Mouse (Mus musculus): Measurements from ENCODE around the gene Whrn. TPM values are rescaled to one million over a fixed set of nuclear protein-coding genes. Genes with fewer than 3 reads are reported as not detected.

Whrn gene
- polyA plus RNA-seq (2012; ENCODE audit: low replicate concordance) = 13.1 and 26.2 TPM in 2 replicates

GRCm38 (mm10) chr4:63495915-63496278, at the start of gene Whrn:
TSS of gene Whrn (minus strand) at chr4:63495991.

GRCm38 (mm10) chr4:63544494-63545230, 48.9 kb upstream of the Whrn start, which contains the start of gene Atp6v1g1:
TSS of gene Atp6v1g1 (plus strand) at chr4:63544772.

GRCm38 (mm10) chr4:63403040-63403959, 92.5 kb downstream of the Whrn start, which contains the start of gene Akna:
TSS of gene Akna (minus strand) at chr4:63403354.

Other genes starting within 250 kb of the Whrn start
- gene Orm1, start 151.4 kb downstream of the Whrn start, polyA plus RNA-seq (2012; ENCODE audit: low replicate concordance) = not detected in 2 replicates
- not detected in 2 replicates for gene Orm3, start 139.8 kb downstream of the Whrn start, polyA plus RNA-seq (2012; ENCODE audit: low replicate concordance)
- gene Orm2, start 133.5 kb downstream of the Whrn start, polyA plus RNA-seq (2012; ENCODE audit: low replicate concordance) = not detected in 2 replicates
- gene Akna, start 92.6 kb downstream of the Whrn start, polyA plus RNA-seq (2012; ENCODE audit: low replicate concordance) = 84.4 and 103 TPM in 2 replicates
- 29.3 and 42.7 TPM in 2 replicates for gene Atp6v1g1, start 48.8 kb upstream of the Whrn start, polyA plus RNA-seq (2012; ENCODE audit: low replicate concordance)
- gene Tmem268, start 62.8 kb upstream of the Whrn start, polyA plus RNA-seq (2012; ENCODE audit: low replicate concordance) = 8.9 and 10.3 TPM in 2 replicates
- not detected in 2 replicates for gene Gm11213, start 109.3 kb upstream of the Whrn start, polyA plus RNA-seq (2012; ENCODE audit: low replicate concordance)
- not detected in 2 replicates for gene Tex48, start 126.4 kb upstream of the Whrn start, polyA plus RNA-seq (2012; ENCODE audit: low replicate concordance)
- not detected in 2 replicates for gene Gm11214, start 167.4 kb upstream of the Whrn start, polyA plus RNA-seq (2012; ENCODE audit: low replicate concordance)
- 0.07 and 0.11 TPM in 2 replicates for gene Tnfsf15, start 249.1 kb upstream of the Whrn start, polyA plus RNA-seq (2012; ENCODE audit: low replicate concordance)